Mouse (Mus musculus) neural tube, embryonic 15.5 days (tissue): ENCODE results near the gene Olfr992. TPM values are rescaled to one million over a fixed set of nuclear protein-coding genes. Genes with fewer than 3 reads are reported as not detected.
"Not testable (repeated sequence)": the region's sequence is repeated elsewhere in the genome, so short reads cannot be mapped to it uniquely, and the experiment has no call there.

ENCODE experiments used
- ATAC-seq: fragments of 200-750 bp; cut with Nextera tagmentation; 2 replicates; pipeline ENCODE4 v1.8.0; 2017; ENCODE audit warnings: mild to moderate bottlenecking, moderate TSS enrichment, moderate library complexity; ENCODE audit not compliant: low FRiP score
- H3K27ac ChIP-seq: fragments of 300-500 bp; sonication (generic); replicated peaks from 2 replicates; pipeline ENCODE4 v1.5.1; 2015; ENCODE audit warnings: mild to moderate bottlenecking, inconsistent platforms
- H3K27me3 ChIP-seq: fragments of 300-500 bp; sonication (generic); replicated peaks from 2 replicates; pipeline ENCODE4 v1.6.1; 2015; ENCODE audit warnings: inconsistent platforms
- H3K36me3 ChIP-seq: fragments of 300-500 bp; sonication (generic); 2 replicates; pipeline ENCODE4 v1.6.1; 2015; ENCODE audit warnings: inconsistent platforms
- H3K4me1 ChIP-seq: fragments of 300-500 bp; sonication (generic); 2 replicates; pipeline ENCODE4 v1.6.1; 2015; ENCODE audit warnings: inconsistent platforms
- H3K4me2 ChIP-seq: fragments of 300-500 bp; sonication (generic); 2 replicates; pipeline ENCODE4 v1.6.1; 2015; ENCODE audit warnings: inconsistent platforms, mild to moderate bottlenecking, moderate library complexity
- H3K4me3 ChIP-seq: fragments of 300-500 bp; sonication (generic); replicated peaks from 2 replicates; pipeline ENCODE4 v1.5.1; 2015; ENCODE audit warnings: mild to moderate bottlenecking, inconsistent platforms
- H3K9ac ChIP-seq: fragments of 300-500 bp; sonication (generic); replicated peaks from 2 replicates; pipeline ENCODE4 v1.6.1; 2015; ENCODE audit warnings: mild to moderate bottlenecking, inconsistent platforms
- H3K9me3 ChIP-seq: fragments of 300-500 bp; sonication (generic); replicated peaks from 2 replicates; pipeline ENCODE4 v1.6.1; 2016; ENCODE audit warnings: inconsistent platforms
- WGBS: fragments of 180-500 bp; shearing (Covaris S2); methylation state at CpG from one replicate; pipeline ENCODE4 v1.1.7; 2015; ENCODE audit warnings: mixed read lengths; 5-methylcytosine and 5-hydroxymethylcytosine counted together
- polyA plus RNA-seq: library from polyadenylated mRNA; unstranded; fragments of >200 nt; fragmentation: Nextera tagmentation; extraction: Ambion mirVana; gene quantifications from 2 replicates; pipeline ENCODE4 v1.2.1, GENCODE M21; 2015

Gene Olfr992
- not detected in 2 replicates for polyA plus RNA-seq

GRCm38 (mm10) chr2:85409369-85409768 lies at the start of gene Olfr992:
Gene Olfr992 (minus strand): TSS chr2:85409469.
- no peak within 1 kb of the TSS for H3K27ac ChIP-seq
- no peaks in the 10 kb centered on the region for H3K4me1 ChIP-seq
- H3K4me2 ChIP-seq, result no peak within 1 kb of the TSS
- 59% methylated on average over 2 of the region's 2 CpGs for WGBS
- no peaks in the 10 kb centered on the region for H3K27me3 ChIP-seq
- H3K36me3 ChIP-seq, result no peaks in the 10 kb centered on the region
- H3K9me3 ChIP-seq, result no peaks in the 10 kb centered on the region
- H3K9ac ChIP-seq, result no peak within 1 kb of the TSS
- no peak within 1 kb of the TSS for H3K4me3 ChIP-seq
- no peak for ATAC-seq

GRCm38 (mm10) chr2:85443539-85443938 lies 34.3 kb upstream of the Olfr992 start, which contains the start of gene Olfr995:
Gene Olfr995 (minus strand): TSS chr2:85443639.
- H3K27ac ChIP-seq, result no peak within 1 kb of the TSS
- no peaks in the 10 kb centered on the region for H3K36me3 ChIP-seq
- no peak for ATAC-seq

GRCm38 (mm10) chr2:85442546-85442945 lies 33.3 kb upstream of the Olfr992 start:
- Histone ChIP-seq H3K9me3 (no peaks in the 10 kb centered on the region), H3K27me3 (no peaks in the 10 kb centered on the region), H3K4me1 (no peaks in the 10 kb centered on the region), H3K4me2 (no peak overlapping the region), H3K36me3 (no peaks in the 10 kb centered on the region), H3K4me3 (no peak overlapping the region), H3K9ac (no peak overlapping the region), H3K27ac (no peak overlapping the region)
- no peak for ATAC-seq

More at GRCm38 (mm10) chr2:85443539-85443938, 34.3 kb upstream of the Olfr992 start, which contains the start of gene Olfr995:
- Histone ChIP-seq H3K9me3 (no peaks in the 10 kb centered on the region), H3K4me1 (no peaks in the 10 kb centered on the region), H3K4me2 (no peak within 1 kb of the TSS), H3K27me3 (no peaks in the 10 kb centered on the region), H3K4me3 (no peak within 1 kb of the TSS), H3K9ac (no peak within 1 kb of the TSS)
- 29% methylated on average over 1 of the region's 1 CpGs for WGBS

- H3K4me2 ChIP-seq, result no peak within 1 kb of the TSS
- H3K9ac ChIP-seq, result no peak within 1 kb of the TSS
- H3K36me3 ChIP-seq, result no peaks in the 10 kb centered on the region
- 94% methylated on average over 3 of the region's 3 CpGs for WGBS
- no peak within 1 kb of the TSS for H3K4me3 ChIP-seq
- H3K9me3 ChIP-seq, result no peaks in the 10 kb centered on the region
- H3K27me3 ChIP-seq, result no peaks in the 10 kb centered on the region
- ATAC-seq, result no peak
- no peaks in the 10 kb centered on the region for H3K4me1 ChIP-seq
- H3K27ac ChIP-seq, result no peak within 1 kb of the TSS
These were observed 27.1 kb upstream of the Olfr992 start, which contains the start of gene Olfr994 for GRCm38 (mm10) chr2:85436351-85436750. Gene Olfr994 (minus strand): TSS chr2:85436451.

GRCm38 (mm10) chr2:85425893-85426292 lies 16.6 kb upstream of the Olfr992 start:
- H3K4me2 ChIP-seq, result no peak overlapping the region
- WGBS, result 92% methylated on average over 1 of the region's 1 CpGs

GRCm38 (mm10) chr2:85414777-85415176 lies 5.5 kb upstream of the Olfr992 start, which contains the start of gene Olfr993:
Gene Olfr993 (minus strand): TSS chr2:85414877.
- Histone ChIP-seq H3K4me2 (no peak within 1 kb of the TSS), H3K4me1 (no peaks in the 10 kb centered on the region), H3K36me3 (no peaks in the 10 kb centered on the region), H3K4me3 (no peak within 1 kb of the TSS), H3K27ac (no peak within 1 kb of the TSS), H3K9ac (no peak within 1 kb of the TSS), H3K9me3 (no peaks in the 10 kb centered on the region), H3K27me3 (no peaks in the 10 kb centered on the region)
- ATAC-seq, result no peak

More at GRCm38 (mm10) chr2:85425893-85426292, 16.6 kb upstream of the Olfr992 start:
- Histone ChIP-seq H3K9me3 (no peaks in the 10 kb centered on the region), H3K27ac (no peak overlapping the region), H3K36me3 (no peaks in the 10 kb centered on the region), H3K4me3 (no peak overlapping the region), H3K9ac (no peak overlapping the region), H3K27me3 (no peaks in the 10 kb centered on the region), H3K4me1 (no peaks in the 10 kb centered on the region)
- no peak for ATAC-seq

- H3K4me2 ChIP-seq, H3K4me1 ChIP-seq, H3K9me3 ChIP-seq, H3K4me3 ChIP-seq, H3K27ac ChIP-seq, H3K36me3 ChIP-seq, ATAC-seq, H3K27me3 ChIP-seq, H3K9ac ChIP-seq: not testable (repeated sequence)
These were observed 46.1 kb downstream of the Olfr992 start, which contains the start of gene Olfr988 for GRCm38 (mm10) chr2:85363127-85363526. Gene Olfr988 (minus strand): TSS chr2:85363227.

Other genes starting within 250 kb of the Olfr992 start
- 9.5 and 9.6 TPM in 2 replicates for gene Lrrc55, start 212.3 kb downstream of the Olfr992 start, polyA plus RNA-seq
- gene Olfr987, start 70.2 kb downstream of the Olfr992 start, polyA plus RNA-seq, result not detected in 2 replicates
- not detected in 2 replicates for gene Olfr988, start 46.2 kb downstream of the Olfr992 start, polyA plus RNA-seq
- not detected in 2 replicates for gene Olfr993, start 5.4 kb upstream of the Olfr992 start, polyA plus RNA-seq
- not detected in 2 replicates for gene Olfr994, start 27.0 kb upstream of the Olfr992 start, polyA plus RNA-seq
- gene Olfr995, start 34.2 kb upstream of the Olfr992 start, polyA plus RNA-seq, result not detected in 2 replicates
- 0.29 and 0.88 TPM in 2 replicates for gene 4833423E24Rik, start 109.6 kb upstream of the Olfr992 start, polyA plus RNA-seq
- not detected in 2 replicates for gene Olfr996, start 169.7 kb upstream of the Olfr992 start, polyA plus RNA-seq
- gene Olfr998, start 179.5 kb upstream of the Olfr992 start, polyA plus RNA-seq, result not detected in 2 replicates
- not detected in 2 replicates for gene Olfr1000, start 202.4 kb upstream of the Olfr992 start, polyA plus RNA-seq
- gene Olfr1002, start 241.2 kb upstream of the Olfr992 start, polyA plus RNA-seq, result not detected in 2 replicates